Mouse (Mus musculus) liver, embryonic 13.5 days (tissue): ENCODE data around the gene Susd4. TPM values are rescaled to one million over a fixed set of nuclear protein-coding genes. Genes with fewer than 3 reads are reported as not detected.
A peak's percentile ranks its signal among the peaks of the same experiment; 100 is the strongest.

ENCODE experiments used
- ATAC-seq: fragments of 200-750 bp; cut with Nextera tagmentation; 2 replicates; pipeline ENCODE4 v1.8.0; 2017; ENCODE audit warnings: low read depth, mild to moderate bottlenecking, moderate number of reproducible peaks, moderate library complexity
- DNase-seq: peaks from one replicate; pipeline ENCODE4 v3.0.0; 2022
- H3K27ac ChIP-seq: fragments of 300-500 bp; sonication (generic); 2 replicates; pipeline ENCODE4 v1.5.1; 2015; ENCODE audit warnings: moderate library complexity, mild to moderate bottlenecking, inconsistent platforms
- H3K27me3 ChIP-seq: fragments of 300-500 bp; sonication (generic); 2 replicates; pipeline ENCODE4 v1.6.1; 2015; ENCODE audit warnings: mild to moderate bottlenecking, inconsistent platforms
- H3K36me3 ChIP-seq: fragments of 300-500 bp; sonication (generic); 2 replicates; pipeline ENCODE4 v1.6.1; 2015; ENCODE audit warnings: mild to moderate bottlenecking, inconsistent platforms
- H3K4me1 ChIP-seq: fragments of 300-500 bp; sonication (generic); replicated peaks from 2 replicates; pipeline ENCODE4 v1.6.1; 2015; ENCODE audit warnings: inconsistent platforms
- H3K4me2 ChIP-seq: fragments of 300-500 bp; sonication (generic); 2 replicates; pipeline ENCODE4 v1.6.1; 2015; ENCODE audit warnings: inconsistent platforms, mild to moderate bottlenecking, moderate library complexity
- H3K4me3 ChIP-seq: fragments of 300-500 bp; sonication (generic); replicated peaks from 2 replicates; pipeline ENCODE4 v1.5.1; 2015; ENCODE audit warnings: mild to moderate bottlenecking, inconsistent platforms
- H3K9ac ChIP-seq: fragments of 300-500 bp; sonication (generic); 2 replicates; pipeline ENCODE4 v1.6.1; 2015; ENCODE audit warnings: mild to moderate bottlenecking, inconsistent platforms
- H3K9me3 ChIP-seq: fragments of 300-500 bp; sonication (generic); replicated peaks from 2 replicates; pipeline ENCODE4 v1.6.1; 2016; ENCODE audit warnings: inconsistent platforms
- WGBS: fragments of 180-500 bp; shearing (Covaris S2); methylation state at CpG from one replicate; pipeline ENCODE4 v1.1.7; 2015; ENCODE audit not compliant: insufficient replicate concordance; 5-methylcytosine and 5-hydroxymethylcytosine counted together
- polyA plus RNA-seq: library from polyadenylated mRNA; unstranded; fragments of >200 nt; fragmentation: Nextera tagmentation; extraction: Ambion mirVana; gene quantifications from 2 replicates; pipeline ENCODE4 v1.2.1, GENCODE M21; 2015

Gene Susd4
- polyA plus RNA-seq, 1 experiment from 2014 or later: 1.6 TPM

- Histone ChIP-seq H3K27me3 (no peaks in the 10 kb centered on the region), H3K9me3 (no peaks in the 10 kb centered on the region), H3K27ac (no peak overlapping the region), H3K9ac (no peak overlapping the region), H3K4me1 (no peaks in the 10 kb centered on the region), H3K4me3 (no peak overlapping the region), H3K4me2 (no peak overlapping the region), H3K36me3 (no peaks in the 10 kb centered on the region)
- ATAC-seq (no peak), DNase-seq (no peak)
- WGBS: 31% methylated on average over 4 of the region's 4 CpGs
Observed at GRCm38 (mm10) chr1:182922824-182923223, 159.2 kb downstream of the Susd4 start.

DNA sequence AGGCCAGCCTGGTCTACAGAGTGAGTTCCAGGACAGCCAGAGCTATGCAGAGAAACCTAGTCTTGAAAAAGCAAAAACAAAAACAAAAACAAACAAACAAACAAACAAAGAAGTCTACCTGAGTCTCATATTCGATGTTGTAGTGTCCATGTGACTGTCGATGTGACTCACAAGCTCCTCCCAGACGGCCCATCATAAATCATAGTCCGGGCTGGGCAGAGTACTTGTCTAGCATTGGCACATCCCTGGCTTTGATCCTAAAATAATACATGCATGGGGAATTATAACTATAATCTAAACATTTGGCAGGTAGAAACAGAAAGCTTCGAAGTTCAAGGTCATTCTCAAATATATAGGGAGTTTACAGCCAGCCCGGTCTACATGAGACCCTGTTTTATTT, 162.8 kb downstream of the Susd4 start:
- Histone ChIP-seq H3K9ac (no peak overlapping the region), H3K27me3 (no peaks in the 10 kb centered on the region), H3K4me3 (no peak overlapping the region), H3K4me2 (no peak overlapping the region), H3K9me3 (no peaks in the 10 kb centered on the region), H3K4me1 (no peaks in the 10 kb centered on the region), H3K27ac (no peak overlapping the region), H3K36me3 (no peaks in the 10 kb centered on the region)
- DNase-seq: no peak
- WGBS: 75% methylated on average over 6 of the region's 6 CpGs
- ATAC-seq: no peak

DNA sequence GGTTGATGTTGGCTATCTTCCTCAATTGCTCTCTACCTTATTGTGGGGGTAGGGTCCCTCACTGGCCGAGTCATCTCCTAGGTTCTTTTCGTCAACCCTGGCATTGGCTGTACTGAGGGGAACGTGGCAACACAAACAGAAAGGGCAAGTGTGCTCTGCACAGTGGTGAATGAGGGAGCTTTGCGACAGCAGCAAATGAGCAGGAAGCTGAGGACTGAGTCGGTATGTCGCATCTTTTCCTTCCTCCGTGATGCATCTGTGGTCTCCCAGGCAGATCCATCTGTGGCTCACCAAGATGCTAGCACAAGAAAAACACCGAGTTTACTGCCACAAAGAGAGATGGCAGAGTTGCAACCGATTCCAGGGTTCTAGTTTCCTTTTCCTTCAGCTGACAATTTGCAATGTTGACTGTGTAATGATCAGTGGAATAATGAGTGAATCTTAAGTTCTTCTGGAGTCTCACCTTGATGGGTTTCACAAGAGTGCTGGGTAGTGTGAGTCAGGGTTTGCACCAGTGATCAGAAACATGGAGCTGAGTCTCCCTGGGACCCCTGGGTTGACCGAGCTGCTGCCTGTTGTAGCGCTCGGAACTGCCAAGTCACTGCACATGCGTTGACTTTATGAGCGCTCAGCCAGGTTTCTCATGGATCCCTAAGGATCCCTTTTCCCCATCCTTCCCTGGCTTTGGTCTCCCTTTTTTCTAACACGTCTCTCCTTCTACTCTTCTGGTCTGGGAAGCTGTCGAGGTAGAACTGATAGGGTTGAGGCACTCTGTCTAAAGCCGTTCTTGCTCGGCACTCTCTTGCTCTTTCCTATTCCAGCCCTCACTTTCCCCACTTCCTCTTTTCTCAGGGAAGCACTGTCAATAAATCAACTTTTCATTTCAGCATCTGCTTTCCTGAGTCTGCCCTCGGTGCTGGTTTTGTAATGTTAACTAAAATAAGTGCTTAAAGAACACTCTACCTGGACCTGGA, 164.5 kb downstream of the Susd4 start:
- ATAC-seq (no peak), DNase-seq (no peak)
- 23% methylated on average over 19 of the region's 19 CpGs for WGBS
- Histone ChIP-seq H3K4me3 (no peak overlapping the region), H3K4me2 (peak overlapping the region; percentile 33), H3K27me3 (no peaks in the 10 kb centered on the region), H3K9ac (no peak overlapping the region), H3K4me1 (no peaks in the 10 kb centered on the region), H3K27ac (no peak overlapping the region), H3K9me3 (no peaks in the 10 kb centered on the region), H3K36me3 (no peaks in the 10 kb centered on the region)

DNA sequence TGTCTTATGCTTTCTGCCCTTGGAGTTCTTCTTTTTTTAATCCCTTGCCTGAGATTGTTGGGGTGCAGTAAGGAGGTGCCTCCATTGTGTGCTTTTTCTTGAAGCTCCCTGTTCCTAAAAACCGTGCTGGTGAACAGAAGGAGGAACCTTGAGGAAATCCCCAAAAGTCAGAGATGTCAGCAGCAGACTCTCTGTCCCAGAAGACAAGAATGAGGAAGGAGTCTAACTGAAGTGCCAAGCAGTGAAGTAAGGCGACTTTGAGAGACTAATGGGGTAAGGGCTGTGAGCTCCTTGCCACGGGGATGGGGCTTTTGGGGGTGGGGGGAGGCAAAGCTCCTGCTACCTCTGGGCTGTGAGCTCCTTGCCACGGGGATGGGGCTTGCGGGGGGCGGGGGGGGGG, 171.8 kb downstream of the Susd4 start:
- WGBS: 19% methylated on average over 6 of the region's 6 CpGs
- Histone ChIP-seq H3K4me1 (no peaks in the 10 kb centered on the region), H3K4me3 (no peak overlapping the region), H3K27me3 (no peaks in the 10 kb centered on the region), H3K4me2 (no peak overlapping the region), H3K27ac (no peak overlapping the region), H3K9ac (no peak overlapping the region), H3K9me3 (no peaks in the 10 kb centered on the region), H3K36me3 (no peaks in the 10 kb centered on the region)
- ATAC-seq (no peak), DNase-seq (no peak)

GRCm38 (mm10) chr1:182937486-182938120, 173.9 kb downstream of the Susd4 start:
- no peak for DNase-seq
- 52% methylated on average over 10 of the region's 10 CpGs for WGBS

DNA sequence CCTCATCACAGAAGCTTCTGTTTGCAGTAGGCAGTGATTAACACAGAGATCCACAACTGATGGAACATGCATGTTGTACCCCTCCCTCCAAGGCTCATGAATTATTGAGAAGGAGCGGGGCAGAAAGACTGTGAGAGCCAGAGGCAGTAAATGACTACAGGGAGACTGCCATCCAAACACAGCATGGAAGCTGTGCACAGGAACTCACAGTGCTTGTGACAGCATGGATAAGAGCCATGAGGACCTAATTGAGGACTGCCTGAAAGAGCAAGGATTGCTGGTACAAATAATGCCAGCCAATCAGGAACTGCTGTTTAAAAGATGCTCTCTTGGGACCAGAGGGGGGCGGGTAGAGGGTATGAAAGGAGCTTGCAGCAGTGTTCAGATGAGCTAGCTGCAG, 178.3 kb downstream of the Susd4 start:
- no peak overlapping the region for H3K9ac ChIP-seq
- no peaks in the 10 kb centered on the region for H3K36me3 ChIP-seq
- H3K4me3 ChIP-seq: no peak overlapping the region
- H3K27ac ChIP-seq: no peak overlapping the region
- H3K4me1 ChIP-seq: no peaks in the 10 kb centered on the region
- H3K9me3 ChIP-seq: no peaks in the 10 kb centered on the region
- WGBS: 64% methylated on average over 2 of the region's 2 CpGs
- H3K27me3 ChIP-seq: no peaks in the 10 kb centered on the region
- no peak overlapping the region for H3K4me2 ChIP-seq
- ATAC-seq (no peak), DNase-seq (no peak)

More at GRCm38 (mm10) chr1:182937486-182938120, 173.9 kb downstream of the Susd4 start:
- Histone ChIP-seq H3K27me3 (no peaks in the 10 kb centered on the region), H3K36me3 (no peaks in the 10 kb centered on the region), H3K9me3 (no peaks in the 10 kb centered on the region), H3K4me3 (no peak overlapping the region), H3K4me1 (no peaks in the 10 kb centered on the region), H3K4me2 (no peak overlapping the region), H3K9ac (no peak overlapping the region), H3K27ac (no peak overlapping the region)
- no peak for ATAC-seq

DNA sequence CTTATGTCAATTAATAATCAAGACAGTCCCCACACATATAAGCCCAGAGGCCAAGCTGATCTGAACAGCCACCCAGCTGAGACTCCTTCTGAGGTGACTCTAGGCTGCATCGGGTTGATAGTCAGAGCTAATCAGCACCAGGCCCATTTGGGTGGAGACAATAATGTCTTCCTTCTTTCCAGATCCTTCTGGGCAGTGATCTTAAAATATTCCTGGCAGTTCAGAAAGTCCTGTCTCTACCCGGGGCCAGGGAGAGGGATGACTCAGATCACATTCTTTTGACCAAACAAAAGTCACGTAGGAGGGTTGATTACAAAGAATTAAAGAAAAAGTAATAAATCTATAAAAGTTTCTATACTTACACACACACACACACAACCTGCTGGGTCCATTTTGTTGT, 180.3 kb downstream of the Susd4 start:
- H3K9ac ChIP-seq: no peak overlapping the region
- no peaks in the 10 kb centered on the region for H3K9me3 ChIP-seq
- H3K4me1 ChIP-seq: no peaks in the 10 kb centered on the region
- no peak for ATAC-seq
- WGBS: 60% methylated on average over 3 of the region's 3 CpGs
- no peak for DNase-seq
- no peak overlapping the region for H3K4me2 ChIP-seq
- H3K4me3 ChIP-seq: no peak overlapping the region
- no peak overlapping the region for H3K27ac ChIP-seq
- H3K27me3 ChIP-seq: no peaks in the 10 kb centered on the region
- no peaks in the 10 kb centered on the region for H3K36me3 ChIP-seq

DNA sequence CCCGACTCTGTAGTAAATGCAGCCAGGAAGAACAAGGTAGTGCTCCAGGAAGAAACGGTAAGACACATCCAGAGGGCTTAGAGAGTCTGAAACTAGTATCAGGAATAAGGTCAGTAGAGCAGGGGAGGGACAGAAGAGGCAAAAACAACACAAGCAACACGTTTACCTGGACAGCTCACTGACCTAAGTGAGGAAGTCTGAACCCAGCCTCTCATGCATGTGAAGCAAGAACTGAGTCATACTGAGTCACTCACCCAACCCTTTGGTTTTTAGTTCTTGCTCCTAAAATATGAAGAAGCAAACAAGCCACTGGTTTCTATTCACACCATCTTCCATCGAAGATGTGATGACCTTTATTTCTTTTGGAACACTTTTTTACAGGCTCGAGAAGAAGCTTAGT, 181.0 kb downstream of the Susd4 start:
- no peaks in the 10 kb centered on the region for H3K27me3 ChIP-seq
- 56% methylated on average over 5 of the region's 5 CpGs for WGBS

GRCm38 (mm10) chr1:182945561-182945960, 181.9 kb downstream of the Susd4 start:
- H3K4me3 ChIP-seq: no peak overlapping the region
- H3K27ac ChIP-seq: no peak overlapping the region
- no peak overlapping the region for H3K9ac ChIP-seq
- ATAC-seq (no peak), DNase-seq (no peak)
- H3K4me2 ChIP-seq: no peak overlapping the region
- H3K27me3 ChIP-seq: no peaks in the 10 kb centered on the region
- no peaks in the 10 kb centered on the region for H3K4me1 ChIP-seq
- WGBS: 66% methylated on average over 6 of the region's 6 CpGs
- H3K36me3 ChIP-seq: no peaks in the 10 kb centered on the region
- H3K9me3 ChIP-seq: no peaks in the 10 kb centered on the region

More for the DNA sequence above, 181.0 kb downstream of the Susd4 start:
- no peak overlapping the region for H3K4me2 ChIP-seq
- no peak overlapping the region for H3K4me3 ChIP-seq
- H3K36me3 ChIP-seq: no peaks in the 10 kb centered on the region
- no peaks in the 10 kb centered on the region for H3K9me3 ChIP-seq
- ATAC-seq (no peak), DNase-seq (no peak)
- no peaks in the 10 kb centered on the region for H3K4me1 ChIP-seq
- H3K27ac ChIP-seq: no peak overlapping the region
- H3K9ac ChIP-seq: no peak overlapping the region
